Mouse (Mus musculus): Measurements from ENCODE around the gene Cst8. TPM values are rescaled to one million over a fixed set of nuclear protein-coding genes. Genes with fewer than 3 reads are reported as not detected.

Cst8 gene
- total RNA-seq, 4 experiments from 2014 or later: not detected

Other genes with a start within 250 kb of the Cst8 start
- 1 to 10 TPM; 6.0 to 8.0 (median 6.6) TPM for gene Nxt1, start 126.2 kb upstream of the Cst8 start, total RNA-seq (2022)
- gene Gzf1, start 117.8 kb upstream of the Cst8 start, total RNA-seq (2022): 10 to 100 TPM; 19.2 to 27.7 (median 23.9) TPM
- 1 to 10 TPM; 4.1 to 6.1 (median 4.8) TPM for gene Napb, start 66.3 kb upstream of the Cst8 start, total RNA-seq (2022)
- gene Cstl1, start 48.4 kb upstream of the Cst8 start, total RNA-seq (2022): not detected
- not detected for gene Cst11, start 27.3 kb upstream of the Cst8 start, total RNA-seq (2022)
- gene 8030411F24Rik, start 16.8 kb upstream of the Cst8 start, total RNA-seq (2022): not detected
- not detected for gene Cst12, start 9.4 kb upstream of the Cst8 start, total RNA-seq (2022)
- not detected for gene Cst13, start 21.3 kb downstream of the Cst8 start, total RNA-seq (2022)
- not detected for gene Cst9, start 36.4 kb downstream of the Cst8 start, total RNA-seq (2022)
- gene 9230104L09Rik, start 66.3 kb downstream of the Cst8 start, total RNA-seq (2022): 1 to 10 TPM in 3 of 4 experiments, under 1 TPM in 1; 0.47 to 2.8 (median 1.9) TPM
- 100 to 1,000 TPM; 477 to 640 (median 523) TPM for gene Cst3, start 76.9 kb downstream of the Cst8 start, total RNA-seq (2022)
- gene Gm1330, start 204.5 kb downstream of the Cst8 start, total RNA-seq (2022): not detected
- not detected for gene Gm10750, start 218.5 kb downstream of the Cst8 start, total RNA-seq (2022)